Mouse (Mus musculus): ENCODE results near the gene Flvcr2. TPM values are rescaled to one million over a fixed set of nuclear protein-coding genes. Genes with fewer than 3 reads are reported as not detected.

Flvcr2 gene
- polyA plus RNA-seq, 2 experiments from 2014 or later, result 0.48 to 0.60 TPM

- ATAC-seq, result no peak
Measured at GRCm38 (mm10) chr12:85859511-85860189, 113.3 kb downstream of the Flvcr2 start.

GRCm38 (mm10) chr12:85862514-85862913 is 116.2 kb downstream of the Flvcr2 start:
- no peak for ATAC-seq

Other genes with a start within 250 kb of the Flvcr2 start
- gene Jdp2, start 147.5 kb upstream of the Flvcr2 start, polyA plus RNA-seq (2017; shearing (Covaris generic)), result not detected
- 100 to 1,000 TPM; 156 to 205 TPM for gene Batf, start 59.9 kb upstream of the Flvcr2 start, polyA plus RNA-seq (2017; shearing (Covaris generic))
- gene Erg28, start 78.0 kb downstream of the Flvcr2 start, polyA plus RNA-seq (2017; shearing (Covaris generic)), result 100 to 1,000 TPM; 149 to 162 TPM
- 10 to 100 TPM in 1 of 2 experiments, 1 to 10 TPM in 1; 8.3 to 10.4 TPM for gene Ttll5, start 78.1 kb downstream of the Flvcr2 start, polyA plus RNA-seq (2017; shearing (Covaris generic))